Mouse (Mus musculus) midbrain, embryonic 12.5 days (tissue): ENCODE measurements around the gene Dvl1. TPM values are rescaled to one million over a fixed set of nuclear protein-coding genes. Genes with fewer than 3 reads are reported as not detected.

ENCODE experiments used
- ATAC-seq: fragments of 200-750 bp; cut with Nextera tagmentation; 2 replicates; pipeline ENCODE4 v1.8.0; 2017; ENCODE audit warnings: low read depth, moderate TSS enrichment, moderate library complexity; ENCODE audit not compliant: low FRiP score
- H3K27ac ChIP-seq: fragments of 300-500 bp; sonication (generic); replicated peaks from 2 replicates; pipeline ENCODE4 v1.5.1; 2016; ENCODE audit warnings: mild to moderate bottlenecking
- H3K27me3 ChIP-seq: fragments of 300-500 bp; sonication (generic); 2 replicates; pipeline ENCODE4 v1.6.1; 2016; ENCODE audit warnings: mild to moderate bottlenecking
- H3K36me3 ChIP-seq: fragments of 300-500 bp; sonication (generic); 2 replicates; pipeline ENCODE4 v1.6.1; 2016
- H3K4me1 ChIP-seq: fragments of 300-500 bp; sonication (generic); 2 replicates; pipeline ENCODE4 v1.6.1; 2016
- H3K4me2 ChIP-seq: fragments of 300-500 bp; sonication (generic); replicated peaks from 2 replicates; pipeline ENCODE4 v1.6.1; 2016; ENCODE audit warnings: mild to moderate bottlenecking, moderate library complexity
- H3K4me3 ChIP-seq: fragments of 300-500 bp; sonication (generic); 2 replicates; pipeline ENCODE4 v1.5.1; 2016; ENCODE audit warnings: mild to moderate bottlenecking
- H3K9ac ChIP-seq: fragments of 300-500 bp; sonication (generic); replicated peaks from 2 replicates; pipeline ENCODE4 v1.6.1; 2016; ENCODE audit warnings: mild to moderate bottlenecking, moderate library complexity
- H3K9me3 ChIP-seq: fragments of 300-500 bp; sonication (generic); 2 replicates; pipeline ENCODE4 v1.6.1; 2016; ENCODE audit warnings: mild to moderate bottlenecking
- WGBS: fragments of 180-500 bp; shearing (Covaris S2); methylation state at CpG from one replicate; pipeline ENCODE4 v1.1.7; 2016; 5-methylcytosine and 5-hydroxymethylcytosine counted together
- polyA plus RNA-seq: library from polyadenylated mRNA; unstranded; fragments of >200 nt; fragmentation: Nextera tagmentation; extraction: Ambion mirVana; gene quantifications from 2 replicates; pipeline ENCODE4 v1.2.1, GENCODE M21; 2016

Dvl1 gene
- polyA plus RNA-seq, 1 experiment from 2014 or later, result 8.4 TPM

GRCm38 (mm10) chr4:155841003-155841454, 6.2 kb upstream of the Dvl1 start:
- peak; percentile 43; the same call in 1 of the 2 replicates for ATAC-seq
- Histone ChIP-seq H3K9me3 (no peaks in the 10 kb centered on the region), H3K4me3 (peak overlapping the region; percentile 42), H3K27ac (no peak overlapping the region), H3K4me1 (peaks cover 26% of the 10 kb centered on the region), H3K27me3 (peaks cover 14% of the 10 kb centered on the region), H3K9ac (peak overlapping the region; percentile 57), H3K4me2 (peak overlapping the region; percentile 70), H3K36me3 (0 out of 2 replicates have a peak, but pooled peaks cover 5% of the 10 kb centered on the region)
- under 1% methylated on average over 32 of the region's 32 CpGs for WGBS

- Histone ChIP-seq H3K27me3 (peaks cover 14% of the 10 kb centered on the region), H3K4me3 (peak overlapping the region; percentile 42), H3K27ac (no peak overlapping the region), H3K9me3 (no peaks in the 10 kb centered on the region), H3K9ac (no peak overlapping the region), H3K4me2 (peak overlapping the region; percentile 70), H3K36me3 (0 out of 2 replicates have a peak, but pooled peaks cover 5% of the 10 kb centered on the region), H3K4me1 (peaks cover 32% of the 10 kb centered on the region)
- 45% methylated on average over 38 of the region's 38 CpGs for WGBS
- no peak for ATAC-seq
Measured at GRCm38 (mm10) chr4:155841651-155842270, 5.4 kb upstream of the Dvl1 start.

- ATAC-seq, result no peak
- 95% methylated on average over 5 of the region's 5 CpGs for WGBS
- no peak overlapping the region for H3K27ac ChIP-seq
Measured at GRCm38 (mm10) chr4:155843231-155843630, 4.0 kb upstream of the Dvl1 start.

GRCm38 (mm10) chr4:155847591-155848352, 570 bp downstream of the Dvl1 start:
- WGBS, result 2% methylated on average over 41 of the region's 69 CpGs
- ATAC-seq, result peak; percentile 32
- peak overlapping the region; percentile 85 for H3K4me3 ChIP-seq
- H3K9ac ChIP-seq, result peak overlapping the region; percentile 90
- no peaks in the 10 kb centered on the region for H3K27me3 ChIP-seq
- peak overlapping the region; percentile 96 for H3K4me2 ChIP-seq
- H3K9me3 ChIP-seq, result no peaks in the 10 kb centered on the region
- peak overlapping the region; percentile 69 for H3K27ac ChIP-seq
- 0 out of 2 replicates have a peak, but pooled peaks cover 5% of the 10 kb centered on the region for H3K36me3 ChIP-seq
- peaks cover 31% of the 10 kb centered on the region for H3K4me1 ChIP-seq

More at GRCm38 (mm10) chr4:155843231-155843630, 4.0 kb upstream of the Dvl1 start:
- Histone ChIP-seq H3K9me3 (no peaks in the 10 kb centered on the region), H3K9ac (no peak overlapping the region), H3K36me3 (0 out of 2 replicates have a peak, but pooled peaks cover 5% of the 10 kb centered on the region), H3K4me1 (peaks cover 40% of the 10 kb centered on the region), H3K27me3 (peaks cover 14% of the 10 kb centered on the region), H3K4me2 (no peak overlapping the region), H3K4me3 (no peak overlapping the region)

GRCm38 (mm10) chr4:155848434-155849095, 1.4 kb downstream of the Dvl1 start:
- H3K9ac ChIP-seq, result peak overlapping the region; percentile 90
- H3K9me3 ChIP-seq, result no peaks in the 10 kb centered on the region
- peak overlapping the region; percentile 96 for H3K4me2 ChIP-seq
- H3K4me1 ChIP-seq, result peaks cover 31% of the 10 kb centered on the region
- H3K36me3 ChIP-seq, result peaks cover 12% of the 10 kb centered on the region; the same call in 1 of the 2 replicates
- no peak for ATAC-seq
- no peak overlapping the region for H3K27ac ChIP-seq
- no peaks in the 10 kb centered on the region for H3K27me3 ChIP-seq
- peak overlapping the region; percentile 85 for H3K4me3 ChIP-seq
- WGBS, result 59% methylated on average over 7 of the region's 7 CpGs

GRCm38 (mm10) chr4:155849391-155849790, 2.2 kb downstream of the Dvl1 start:
- no peaks in the 10 kb centered on the region for H3K27me3 ChIP-seq
- peaks cover 20% of the 10 kb centered on the region for H3K36me3 ChIP-seq
- peaks cover 31% of the 10 kb centered on the region for H3K4me1 ChIP-seq
- WGBS, result 89% methylated on average over 2 of the region's 2 CpGs
- no peaks in the 10 kb centered on the region for H3K9me3 ChIP-seq
- H3K4me3 ChIP-seq, result peak overlapping the region; percentile 85; the same call in 1 of the 2 replicates
- H3K27ac ChIP-seq, result no peak overlapping the region
- H3K9ac ChIP-seq, result 0 out of 2 replicates have a peak overlapping the region, but pooled peaks have one; percentile 90
- H3K4me2 ChIP-seq, result peak overlapping the region; percentile 96; the same call in 1 of the 2 replicates
- ATAC-seq, result no peak

- no peak for ATAC-seq
- 93% methylated on average over 3 of the region's 3 CpGs for WGBS
- Histone ChIP-seq H3K4me2 (0 out of 2 replicates have a peak overlapping the region, but pooled peaks have one; percentile 96), H3K27me3 (no peaks in the 10 kb centered on the region), H3K4me1 (peaks cover 31% of the 10 kb centered on the region), H3K4me3 (no peak overlapping the region), H3K27ac (no peak overlapping the region), H3K9ac (no peak overlapping the region), H3K9me3 (no peaks in the 10 kb centered on the region), H3K36me3 (peaks cover 26% of the 10 kb centered on the region)
Measured at GRCm38 (mm10) chr4:155849792-155850451, 2.7 kb downstream of the Dvl1 start.

- no peak for ATAC-seq
- peaks cover 40% of the 10 kb centered on the region for H3K36me3 ChIP-seq
- 88% methylated on average over 3 of the region's 3 CpGs for WGBS
- H3K9ac ChIP-seq, result peak overlapping the region; percentile 6; the same call in 1 of the 2 replicates
- no peaks in the 10 kb centered on the region for H3K27me3 ChIP-seq
- H3K4me1 ChIP-seq, result peaks cover 29% of the 10 kb centered on the region
- H3K4me2 ChIP-seq, result no peak overlapping the region
- no peak overlapping the region for H3K4me3 ChIP-seq
- no peak overlapping the region for H3K27ac ChIP-seq
- no peaks in the 10 kb centered on the region for H3K9me3 ChIP-seq
Measured at GRCm38 (mm10) chr4:155851368-155851767, 4.2 kb downstream of the Dvl1 start.

GRCm38 (mm10) chr4:155851951-155852411, 4.8 kb downstream of the Dvl1 start:
- Histone ChIP-seq H3K9ac (no peak overlapping the region), H3K27ac (no peak overlapping the region), H3K4me2 (no peak overlapping the region), H3K4me3 (no peak overlapping the region), H3K4me1 (peaks cover 23% of the 10 kb centered on the region), H3K9me3 (no peaks in the 10 kb centered on the region), H3K27me3 (no peaks in the 10 kb centered on the region), H3K36me3 (peaks cover 46% of the 10 kb centered on the region)
- 86% methylated on average over 2 of the region's 2 CpGs for WGBS
- ATAC-seq, result no peak

- no peak for ATAC-seq
- no peak overlapping the region for H3K27ac ChIP-seq
- H3K4me1 ChIP-seq, result peaks cover 16% of the 10 kb centered on the region
- no peak overlapping the region for H3K4me3 ChIP-seq
- no peaks in the 10 kb centered on the region for H3K27me3 ChIP-seq
- H3K9me3 ChIP-seq, result no peaks in the 10 kb centered on the region
- peaks cover 61% of the 10 kb centered on the region for H3K36me3 ChIP-seq
- H3K4me2 ChIP-seq, result no peak overlapping the region
- WGBS, result 95% methylated on average over 9 of the region's 9 CpGs
- no peak overlapping the region for H3K9ac ChIP-seq
Measured at GRCm38 (mm10) chr4:155853421-155853820, 6.2 kb downstream of the Dvl1 start.

GRCm38 (mm10) chr4:155854991-155855390, 7.8 kb downstream of the Dvl1 start:
- no peak for ATAC-seq
- no peaks in the 10 kb centered on the region for H3K9me3 ChIP-seq
- H3K4me3 ChIP-seq, result no peak overlapping the region
- H3K27ac ChIP-seq, result no peak overlapping the region
- no peaks in the 10 kb centered on the region; the same call in 1 of the 2 replicates for H3K4me1 ChIP-seq
- WGBS, result 89% methylated on average over 12 of the region's 12 CpGs
- no peaks in the 10 kb centered on the region for H3K27me3 ChIP-seq
- peaks cover 76% of the 10 kb centered on the region for H3K36me3 ChIP-seq
- H3K4me2 ChIP-seq, result no peak overlapping the region
- no peak overlapping the region for H3K9ac ChIP-seq
